Mouse (Mus musculus) E14TG2a.4 (cell line): ENCODE data around the gene Smarcal1.

Source experiments
- CTCF ChIP-seq: conservative IDR thresholded peaks from 2 replicates; pipeline ENCODE4 v1.5.1; 2014; ENCODE audit warnings: low read length
- NANOG ChIP-seq: IDR thresholded peaks from 2 replicates; pipeline ENCODE4 v1.6.1; 2014; ENCODE audit warnings: borderline replicate concordance, low read length, mixed read lengths

GRCm38 (mm10) chr1:72673070-72673469, 90.0 kb downstream of the Smarcal1 start:
- TF ChIP-seq CTCF = no peak
- no peak for TF ChIP-seq NANOG
